Mouse (Mus musculus): ENCODE measurements around the gene Uroc1.

DNA sequence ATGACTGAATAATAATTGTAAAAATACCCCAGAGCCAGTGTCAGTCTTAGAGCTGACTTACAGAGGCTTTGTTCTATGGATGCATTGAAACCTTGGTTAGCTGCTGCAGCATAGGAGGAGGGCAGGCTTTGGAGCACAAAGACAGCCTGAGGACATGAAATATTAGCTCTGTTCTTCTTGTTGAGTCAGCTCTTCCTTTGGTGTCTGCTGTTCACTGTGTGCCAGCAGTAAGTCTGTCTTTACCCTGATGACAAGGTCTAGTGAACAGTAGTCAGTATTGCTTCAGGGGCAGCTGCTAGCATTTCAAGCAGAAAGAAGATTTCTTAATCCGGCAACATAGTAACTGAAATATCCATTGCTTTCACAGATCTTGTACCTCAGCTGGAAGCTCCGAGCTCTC, 48.4 kb downstream of the Uroc1 start:
- TF ChIP-seq CTCF (IDR thresholded peaks at IDR 0.05; ENCODE audit: low read depth, low read length): no peak
- no peak for TF ChIP-seq POLR2A (IDR thresholded peaks at IDR 0.05; ENCODE audit: borderline replicate concordance, low read depth, low read length)

Data from bone marrow macrophage, adult 2 months (primary cell).